Mouse (Mus musculus) hindbrain, embryonic 13.5 days (tissue): ENCODE results near the gene Pcdh15. TPM values are rescaled to one million over a fixed set of nuclear protein-coding genes. Genes with fewer than 3 reads are reported as not detected.

Source experiments
- ATAC-seq: fragments of 200-750 bp; cut with Nextera tagmentation; 2 replicates; pipeline ENCODE4 v1.8.0; 2017; ENCODE audit warnings: moderate TSS enrichment; ENCODE audit not compliant: low FRiP score
- H3K27ac ChIP-seq: fragments of 300-500 bp; sonication (generic); 2 replicates; pipeline ENCODE4 v1.5.1; 2015; ENCODE audit warnings: inconsistent platforms, mild to moderate bottlenecking, moderate library complexity
- H3K27me3 ChIP-seq: fragments of 300-500 bp; sonication (generic); 2 replicates; pipeline ENCODE4 v1.6.1; 2015; ENCODE audit warnings: mild to moderate bottlenecking, inconsistent platforms
- H3K36me3 ChIP-seq: fragments of 300-500 bp; sonication (generic); 2 replicates; pipeline ENCODE4 v1.6.1; 2015; ENCODE audit warnings: mild to moderate bottlenecking, inconsistent platforms
- H3K4me1 ChIP-seq: fragments of 300-500 bp; sonication (generic); replicated peaks from 2 replicates; pipeline ENCODE4 v1.6.1; 2015; ENCODE audit warnings: inconsistent platforms
- H3K4me2 ChIP-seq: fragments of 300-500 bp; sonication (generic); 2 replicates; pipeline ENCODE4 v1.6.1; 2015; ENCODE audit warnings: inconsistent platforms, mild to moderate bottlenecking, moderate library complexity
- H3K4me3 ChIP-seq: fragments of 300-500 bp; sonication (generic); 2 replicates; pipeline ENCODE4 v1.5.1; 2015; ENCODE audit warnings: mild to moderate bottlenecking, inconsistent platforms
- H3K9ac ChIP-seq: fragments of 300-500 bp; sonication (generic); 2 replicates; pipeline ENCODE4 v1.6.1; 2015; ENCODE audit warnings: mild to moderate bottlenecking, inconsistent platforms
- H3K9me3 ChIP-seq: fragments of 300-500 bp; sonication (generic); 2 replicates; pipeline ENCODE4 v1.6.1; 2016; ENCODE audit warnings: inconsistent platforms
- WGBS: fragments of 180-500 bp; shearing (Covaris S2); methylation state at CpG from one replicate; pipeline ENCODE4 v1.1.7; 2015; 5-methylcytosine and 5-hydroxymethylcytosine counted together
- polyA plus RNA-seq: library from polyadenylated mRNA; unstranded; fragments of >200 nt; fragmentation: Nextera tagmentation; extraction: Ambion mirVana; gene quantifications from 2 replicates; pipeline ENCODE4 v1.2.1, GENCODE M21; 2015

The Pcdh15 gene
- polyA plus RNA-seq, 1 experiment from 2014 or later = 8.9 TPM

GRCm38 (mm10) chr10:73725566-73726240, 626.6 kb downstream of the Pcdh15 start:
- H3K9ac ChIP-seq = no peak overlapping the region
- WGBS = 90% methylated on average over 7 of the region's 7 CpGs
- no peak overlapping the region for H3K4me2 ChIP-seq

GRCm38 (mm10) chr10:73733246-73733645, 634.1 kb downstream of the Pcdh15 start:
- Histone ChIP-seq H3K9me3 (no peaks in the 10 kb centered on the region), H3K9ac (no peak overlapping the region), H3K4me1 (no peaks in the 10 kb centered on the region), H3K4me3 (no peak overlapping the region), H3K36me3 (no peaks in the 10 kb centered on the region), H3K27ac (no peak overlapping the region), H3K4me2 (no peak overlapping the region), H3K27me3 (no peaks in the 10 kb centered on the region)
- WGBS = 91% methylated on average over 7 of the region's 7 CpGs
- no peak for ATAC-seq

More at GRCm38 (mm10) chr10:73725566-73726240, 626.6 kb downstream of the Pcdh15 start:
- Histone ChIP-seq H3K4me1 (no peaks in the 10 kb centered on the region), H3K36me3 (no peaks in the 10 kb centered on the region), H3K27me3 (no peaks in the 10 kb centered on the region), H3K27ac (no peak overlapping the region), H3K4me3 (no peak overlapping the region), H3K9me3 (no peaks in the 10 kb centered on the region)
- no peak for ATAC-seq

- Histone ChIP-seq H3K36me3 (no peaks in the 10 kb centered on the region), H3K4me3 (no peak overlapping the region), H3K27me3 (no peaks in the 10 kb centered on the region), H3K27ac (no peak overlapping the region), H3K4me1 (no peaks in the 10 kb centered on the region), H3K9ac (no peak overlapping the region), H3K9me3 (no peaks in the 10 kb centered on the region), H3K4me2 (no peak overlapping the region)
- ATAC-seq = no peak
- WGBS = 16% methylated on average over 2 of the region's 2 CpGs
Measured at GRCm38 (mm10) chr10:73749021-73749420, 649.9 kb downstream of the Pcdh15 start.

DNA sequence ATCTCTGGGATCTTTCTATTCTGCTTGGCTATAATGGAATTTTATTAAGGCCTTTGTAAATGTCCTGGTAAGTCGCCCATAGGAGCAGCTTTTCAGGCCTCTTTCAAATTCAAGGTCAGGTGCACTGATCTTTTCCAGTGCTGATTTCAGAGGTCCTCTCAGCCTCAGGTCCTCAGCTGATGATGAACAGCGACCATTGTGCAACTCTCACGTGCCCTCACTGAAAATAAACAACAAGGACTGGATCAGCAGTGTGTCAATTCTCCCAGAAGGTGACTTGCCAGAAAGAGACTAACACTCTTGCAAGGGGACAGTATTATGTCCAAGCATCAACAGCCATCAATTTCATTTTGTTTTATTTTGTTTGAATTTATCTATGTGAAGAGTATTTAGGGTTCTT, 654.7 kb downstream of the Pcdh15 start:
- no peak for ATAC-seq
- Histone ChIP-seq H3K9me3 (no peaks in the 10 kb centered on the region), H3K9ac (no peak overlapping the region), H3K4me3 (no peak overlapping the region), H3K4me2 (no peak overlapping the region), H3K27ac (no peak overlapping the region), H3K27me3 (no peaks in the 10 kb centered on the region), H3K36me3 (no peaks in the 10 kb centered on the region), H3K4me1 (no peaks in the 10 kb centered on the region)
- 63% methylated on average over 3 of the region's 3 CpGs for whole genome bisulfite sequencing

DNA sequence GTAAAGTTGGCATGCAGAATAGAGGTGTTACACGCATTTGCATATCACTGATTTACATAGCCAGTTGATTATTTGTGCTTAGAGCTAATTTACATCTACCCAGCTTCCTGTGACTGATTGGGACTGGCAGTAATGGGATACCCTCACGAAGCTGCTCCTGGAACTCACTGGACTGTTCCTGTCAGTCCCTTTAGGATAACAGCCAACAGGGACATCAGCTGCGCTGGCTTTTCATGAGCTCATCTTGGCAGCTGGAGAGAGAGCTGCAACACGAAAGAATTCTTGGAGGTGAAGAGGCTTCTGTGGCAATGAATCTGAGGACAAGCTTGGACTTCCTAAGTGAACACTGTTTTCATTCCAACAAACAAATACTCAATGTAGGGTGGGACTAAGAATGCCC, 683.8 kb downstream of the Pcdh15 start:
- no peak for ATAC-seq
- Histone ChIP-seq H3K27me3 (no peaks in the 10 kb centered on the region), H3K36me3 (no peaks in the 10 kb centered on the region), H3K9me3 (no peaks in the 10 kb centered on the region), H3K27ac (no peak overlapping the region), H3K4me3 (no peak overlapping the region), H3K4me1 (no peaks in the 10 kb centered on the region), H3K4me2 (no peak overlapping the region), H3K9ac (no peak overlapping the region)
- WGBS = 48% methylated on average over 4 of the region's 4 CpGs

- WGBS = 50% methylated on average over 3 of the region's 3 CpGs
- ATAC-seq = no peak
- Histone ChIP-seq H3K4me3 (no peak overlapping the region), H3K4me1 (peaks cover 3% of the 10 kb centered on the region; the same call in 1 of the 2 replicates), H3K9me3 (no peaks in the 10 kb centered on the region), H3K27me3 (no peaks in the 10 kb centered on the region), H3K36me3 (no peaks in the 10 kb centered on the region), H3K9ac (no peak overlapping the region), H3K27ac (no peak overlapping the region), H3K4me2 (no peak overlapping the region)
Measured at GRCm38 (mm10) chr10:73788163-73788562, 689.0 kb downstream of the Pcdh15 start.

- 89% methylated on average over 4 of the region's 4 CpGs for WGBS
- H3K36me3 ChIP-seq = no peaks in the 10 kb centered on the region
Measured at GRCm38 (mm10) chr10:73805069-73805468, 705.9 kb downstream of the Pcdh15 start.

DNA sequence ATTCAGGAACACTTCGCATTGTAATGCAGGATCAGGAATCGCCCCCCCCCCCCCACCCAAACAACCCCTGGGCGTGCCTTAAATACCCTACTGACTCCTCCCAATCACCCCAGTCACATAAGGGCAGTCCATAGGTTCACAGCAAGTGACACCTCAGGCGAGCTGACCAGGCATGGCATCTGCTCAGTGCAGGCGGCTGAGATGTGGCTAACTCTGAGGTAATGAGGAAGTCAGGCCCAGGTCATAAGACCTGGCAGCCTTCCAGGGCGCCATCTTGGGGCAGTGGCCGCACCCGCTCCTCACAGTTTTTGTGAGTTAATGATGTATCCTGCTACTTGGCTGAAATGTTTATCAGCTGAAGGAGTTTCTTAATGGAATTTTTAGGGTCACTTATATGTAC, 713.2 kb downstream of the Pcdh15 start:
- Histone ChIP-seq H3K4me2 (no peak overlapping the region), H3K36me3 (no peaks in the 10 kb centered on the region), H3K27me3 (no peaks in the 10 kb centered on the region), H3K4me1 (no peaks in the 10 kb centered on the region), H3K27ac (no peak overlapping the region), H3K4me3 (no peak overlapping the region), H3K9me3 (no peaks in the 10 kb centered on the region), H3K9ac (no peak overlapping the region)
- ATAC-seq = no peak
- WGBS = 80% methylated on average over 8 of the region's 8 CpGs

More at GRCm38 (mm10) chr10:73805069-73805468, 705.9 kb downstream of the Pcdh15 start:
- Histone ChIP-seq H3K4me3 (no peak overlapping the region), H3K4me1 (no peaks in the 10 kb centered on the region), H3K9ac (no peak overlapping the region), H3K27ac (no peak overlapping the region), H3K4me2 (no peak overlapping the region), H3K9me3 (no peaks in the 10 kb centered on the region), H3K27me3 (no peaks in the 10 kb centered on the region)
- no peak for ATAC-seq

- Histone ChIP-seq H3K9ac (peak overlapping the region; percentile 60), H3K4me3 (peak overlapping the region; percentile 30), H3K9me3 (no peaks in the 10 kb centered on the region), H3K27ac (0 out of 2 replicates have a peak overlapping the region, but pooled peaks have one; percentile 8), H3K4me2 (peak overlapping the region; percentile 59), H3K36me3 (no peaks in the 10 kb centered on the region), H3K4me1 (peaks cover 16% of the 10 kb centered on the region), H3K27me3 (no peaks in the 10 kb centered on the region)
- 36% methylated on average over 22 of the region's 22 CpGs for WGBS
- peak; percentile 92 for ATAC-seq
Measured at GRCm38 (mm10) chr10:73821657-73822583, 722.8 kb downstream of the Pcdh15 start.

- Histone ChIP-seq H3K27me3 (no peaks in the 10 kb centered on the region), H3K4me1 (peaks cover 16% of the 10 kb centered on the region), H3K4me3 (no peak overlapping the region), H3K4me2 (no peak overlapping the region), H3K27ac (no peak overlapping the region), H3K9me3 (no peaks in the 10 kb centered on the region), H3K36me3 (no peaks in the 10 kb centered on the region), H3K9ac (no peak overlapping the region)
- ATAC-seq = no peak
- WGBS = 78% methylated on average over 4 of the region's 4 CpGs
Measured at GRCm38 (mm10) chr10:73823214-73823613, 724.1 kb downstream of the Pcdh15 start.

- Histone ChIP-seq H3K4me2 (peak overlapping the region; percentile 37), H3K36me3 (no peaks in the 10 kb centered on the region), H3K4me3 (no peak overlapping the region), H3K9me3 (no peaks in the 10 kb centered on the region), H3K4me1 (peaks cover 14% of the 10 kb centered on the region), H3K27me3 (no peaks in the 10 kb centered on the region), H3K9ac (no peak overlapping the region), H3K27ac (no peak overlapping the region)
- 46% methylated on average over 8 of the region's 8 CpGs for WGBS
- ATAC-seq = peak; percentile 37; the same call in 1 of the 2 replicates
Measured at GRCm38 (mm10) chr10:73826354-73826753, 727.2 kb downstream of the Pcdh15 start.

GRCm38 (mm10) chr10:73828781-73829180, 729.6 kb downstream of the Pcdh15 start:
- peaks cover 5% of the 10 kb centered on the region; the same call in 1 of the 2 replicates for H3K4me1 ChIP-seq
- H3K4me2 ChIP-seq = no peak overlapping the region
- H3K9me3 ChIP-seq = no peaks in the 10 kb centered on the region
- H3K36me3 ChIP-seq = no peaks in the 10 kb centered on the region
- no peak overlapping the region for H3K9ac ChIP-seq
- H3K27ac ChIP-seq = no peak overlapping the region
- H3K4me3 ChIP-seq = no peak overlapping the region
- H3K27me3 ChIP-seq = no peaks in the 10 kb centered on the region
- WGBS = 88% methylated on average over 2 of the region's 2 CpGs
- ATAC-seq = no peak
